Mouse (Mus musculus): ENCODE measurements around the gene Tnni1.

DNA sequence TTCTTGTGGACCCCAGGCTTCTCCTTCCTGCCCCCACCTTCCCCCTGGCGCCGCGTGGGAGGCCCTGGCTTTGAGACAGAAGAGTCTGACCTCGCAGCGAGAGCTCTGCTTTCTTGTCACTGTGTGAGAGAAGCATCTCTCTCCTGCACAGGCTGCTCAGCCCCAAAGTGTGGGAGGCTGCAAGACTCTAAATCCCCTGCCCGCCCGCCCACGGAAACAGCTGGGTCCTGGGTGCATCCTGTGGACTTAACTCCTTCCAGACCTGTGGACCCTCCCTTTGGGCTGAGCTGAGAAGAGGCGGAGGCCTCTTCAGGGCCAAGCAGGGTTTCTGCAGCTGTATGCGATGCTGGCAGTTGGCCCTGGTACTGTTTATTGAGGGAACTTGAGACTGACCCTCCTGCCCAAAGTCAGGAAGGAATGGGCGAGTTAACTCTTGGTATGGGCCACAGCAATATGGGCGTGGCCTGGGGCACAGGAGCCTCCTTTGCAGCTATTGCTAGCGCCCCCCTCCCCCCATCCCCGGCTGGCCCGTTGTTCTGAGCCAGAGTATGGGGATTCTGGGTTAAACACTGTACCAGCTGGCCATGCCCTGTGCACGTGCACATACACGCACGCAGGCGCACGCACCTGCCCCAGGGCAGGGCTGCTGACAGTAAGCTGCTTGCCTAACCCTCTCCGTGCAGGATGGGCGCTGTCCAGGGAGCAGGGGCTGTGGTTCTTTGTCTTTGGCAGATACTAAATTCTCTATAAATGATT, at the start of gene Tnni1:
- no peak for TF ChIP-seq E2F4 (IDR thresholded peaks at IDR 0.05; ENCODE audit: insufficient read depth)
- no peak for TF ChIP-seq POLR2AphosphoS2 (IDR thresholded peaks at IDR 0.05; ENCODE audit: insufficient read length, low read depth)
- no peak for TF ChIP-seq USF1 (IDR thresholded peaks at IDR 0.05; ENCODE audit: low read depth)
- TF ChIP-seq POLR2A (IDR thresholded peaks at IDR 0.05; ENCODE audit: insufficient read length, low read depth), result no peak

Measured in myocyte (in vitro differentiated cells).